Mouse (Mus musculus) cortical plate, adult 2 months (tissue): ENCODE data around the gene Lrp6. TPM values are rescaled to one million over a fixed set of nuclear protein-coding genes. Genes with fewer than 3 reads are reported as not detected.

Experiments used
- H3K27ac ChIP-seq: fragments of 200-500 bp; 2 replicates; pipeline ENCODE4 v1.5.1; 2012; ENCODE audit warnings: low read length, control low read depth, inconsistent platforms; ENCODE audit not compliant: insufficient read depth
- H3K4me1 ChIP-seq: fragments of 200-500 bp; 2 replicates; pipeline ENCODE4 v1.6.1; 2011; ENCODE audit warnings: low read length; ENCODE audit not compliant: control insufficient read depth, insufficient read depth
- H3K4me3 ChIP-seq: fragments of 200-500 bp; 2 replicates; pipeline ENCODE4 v1.5.1; 2011; ENCODE audit warnings: mild to moderate bottlenecking, low read length, control low read depth; ENCODE audit not compliant: insufficient read depth
- CTCF ChIP-seq: fragments of 200-500 bp; IDR thresholded peaks from 2 replicates; pipeline ENCODE4 v1.5.1; 2011; ENCODE audit warnings: mild to moderate bottlenecking, control low read depth, low read length; ENCODE audit not compliant: insufficient read depth; ENCODE audit errors: extremely low read depth
- POLR2A ChIP-seq: fragments of 200-500 bp; IDR thresholded peaks from 2 replicates; pipeline ENCODE4 v1.6.1; 2011; ENCODE audit warnings: mild to moderate bottlenecking, low read length, control low read depth; ENCODE audit not compliant: insufficient read depth; ENCODE audit errors: extremely low read depth
- polyA plus RNA-seq: library from polyadenylated mRNA; depleted of rRNA; stranded (reverse); fragments of >200 nt; gene quantifications from 2 replicates; pipeline ENCODE4 v1.2.3, GENCODE M21; 2012

Lrp6 gene
- polyA plus RNA-seq, 1 experiment: 25.3 TPM

- peaks cover 1% of the 10 kb centered on the region; the same call in 1 of the 2 replicates for H3K4me1 ChIP-seq
- TF ChIP-seq CTCF (no peak), POLR2A (no peak)
- H3K27ac ChIP-seq: no peak overlapping the region
- H3K4me3 ChIP-seq: no peak overlapping the region
Measured at GRCm38 (mm10) chr6:134579506-134579905, 12.7 kb upstream of the Lrp6 start.

- TF ChIP-seq CTCF (no peak), POLR2A (no peak)
- Histone ChIP-seq H3K4me3 (no peak overlapping the region), H3K27ac (no peak overlapping the region), H3K4me1 (peaks cover 1% of the 10 kb centered on the region; the same call in 1 of the 2 replicates)
Measured at GRCm38 (mm10) chr6:134578039-134578438, 11.3 kb upstream of the Lrp6 start.

GRCm38 (mm10) chr6:134575288-134575741, 8.6 kb upstream of the Lrp6 start:
- H3K27ac ChIP-seq: no peak overlapping the region
- H3K4me1 ChIP-seq: peaks cover 1% of the 10 kb centered on the region; the same call in 1 of the 2 replicates
- no peak for TF ChIP-seq CTCF
- no peak for TF ChIP-seq POLR2A
- no peak overlapping the region for H3K4me3 ChIP-seq

- no peak overlapping the region for H3K27ac ChIP-seq
- peaks cover 6% of the 10 kb centered on the region; the same call in 1 of the 2 replicates for H3K4me1 ChIP-seq
- H3K4me3 ChIP-seq: no peak overlapping the region
- TF ChIP-seq CTCF: no peak
- TF ChIP-seq POLR2A: no peak
Measured at GRCm38 (mm10) chr6:134567986-134568556, 1.3 kb upstream of the Lrp6 start.

- H3K4me3 ChIP-seq: peak overlapping the region; percentile 66
- peaks cover 6% of the 10 kb centered on the region; the same call in 1 of the 2 replicates for H3K4me1 ChIP-seq
- TF ChIP-seq CTCF: no peak
- no peak for TF ChIP-seq POLR2A
- peak overlapping the region; percentile 99 for H3K27ac ChIP-seq
Measured at GRCm38 (mm10) chr6:134566248-134566817, 432 bp downstream of the Lrp6 start.

GRCm38 (mm10) chr6:134565606-134566247, 1.0 kb downstream of the Lrp6 start:
- peaks cover 6% of the 10 kb centered on the region; the same call in 1 of the 2 replicates for H3K4me1 ChIP-seq
- TF ChIP-seq CTCF (no peak), POLR2A (no peak)
- H3K27ac ChIP-seq: no peak overlapping the region
- peak overlapping the region; percentile 66 for H3K4me3 ChIP-seq

- H3K4me1 ChIP-seq: peaks cover 7% of the 10 kb centered on the region; the same call in 1 of the 2 replicates
- H3K4me3 ChIP-seq: no peak overlapping the region; the same call in 1 of the 2 replicates
- no peak overlapping the region for H3K27ac ChIP-seq
- TF ChIP-seq CTCF (no peak), POLR2A (no peak)
Measured at GRCm38 (mm10) chr6:134564539-134564938, 2.2 kb downstream of the Lrp6 start.

- TF ChIP-seq CTCF (no peak), POLR2A (no peak)
- H3K4me3 ChIP-seq: no peak overlapping the region
Measured at GRCm38 (mm10) chr6:134559635-134560034, 7.1 kb downstream of the Lrp6 start.

DNA sequence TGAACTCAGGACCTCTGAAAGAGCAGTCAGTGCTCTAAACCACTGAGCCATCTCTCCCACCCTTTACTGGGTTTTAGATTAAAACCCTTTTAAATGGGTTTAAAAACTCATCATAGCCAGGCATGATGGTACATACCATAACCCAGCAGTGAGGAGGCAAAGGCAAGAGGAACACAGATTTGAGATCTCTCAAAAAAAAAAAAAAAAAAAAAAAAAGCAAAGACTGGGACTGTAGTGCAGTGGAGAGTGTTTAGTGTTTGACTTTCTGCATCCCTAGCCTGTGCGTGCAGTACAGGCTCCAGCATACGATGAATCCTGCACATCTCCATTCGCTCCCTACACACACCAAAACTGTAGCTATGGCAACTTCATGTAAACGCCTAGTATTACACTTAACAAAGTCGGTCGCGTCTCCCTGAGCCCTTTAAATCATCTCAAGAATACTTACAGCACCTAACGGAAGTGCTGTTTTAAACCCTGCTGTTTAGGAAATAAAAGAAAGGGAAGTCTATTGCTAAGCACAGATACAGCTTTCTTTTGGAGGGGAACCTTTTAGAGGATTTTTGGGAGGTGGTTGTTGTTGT, 8.1 kb downstream of the Lrp6 start:
- Histone ChIP-seq H3K4me3 (no peak overlapping the region), H3K4me1 (peaks cover 5% of the 10 kb centered on the region; the same call in 1 of the 2 replicates), H3K27ac (no peak overlapping the region)
- TF ChIP-seq POLR2A (no peak), CTCF (no peak)

More at GRCm38 (mm10) chr6:134559635-134560034, 7.1 kb downstream of the Lrp6 start:
- H3K4me1 ChIP-seq: peaks cover 9% of the 10 kb centered on the region; the same call in 1 of the 2 replicates
- H3K27ac ChIP-seq: no peak overlapping the region
